Mouse (Mus musculus) kidney, postnatal 10 days (tissue): ENCODE results near the gene Slc25a3.

Source experiments
- DNase-seq: peaks from one replicate; pipeline ENCODE4 v3.0.0; 2021; ENCODE audit warnings: mixed read lengths

Slc25a3 gene

GRCm38 (mm10) chr10:91123828-91124822 is at the start of gene Slc25a3:
Gene Slc25a3, minus strand, starts transcription at chr10:91124059.
- peak; percentile 99 for DNase-seq

GRCm38 (mm10) chr10:91172329-91173100 is 48.7 kb upstream of the Slc25a3 start:
- no peak for DNase-seq

GRCm38 (mm10) chr10:91171455-91172328 is 47.8 kb upstream of the Slc25a3 start:
- DNase-seq: peak; percentile 95

GRCm38 (mm10) chr10:91171041-91171440 is 47.2 kb upstream of the Slc25a3 start:
- DNase-seq: peak; percentile 74

DNA sequence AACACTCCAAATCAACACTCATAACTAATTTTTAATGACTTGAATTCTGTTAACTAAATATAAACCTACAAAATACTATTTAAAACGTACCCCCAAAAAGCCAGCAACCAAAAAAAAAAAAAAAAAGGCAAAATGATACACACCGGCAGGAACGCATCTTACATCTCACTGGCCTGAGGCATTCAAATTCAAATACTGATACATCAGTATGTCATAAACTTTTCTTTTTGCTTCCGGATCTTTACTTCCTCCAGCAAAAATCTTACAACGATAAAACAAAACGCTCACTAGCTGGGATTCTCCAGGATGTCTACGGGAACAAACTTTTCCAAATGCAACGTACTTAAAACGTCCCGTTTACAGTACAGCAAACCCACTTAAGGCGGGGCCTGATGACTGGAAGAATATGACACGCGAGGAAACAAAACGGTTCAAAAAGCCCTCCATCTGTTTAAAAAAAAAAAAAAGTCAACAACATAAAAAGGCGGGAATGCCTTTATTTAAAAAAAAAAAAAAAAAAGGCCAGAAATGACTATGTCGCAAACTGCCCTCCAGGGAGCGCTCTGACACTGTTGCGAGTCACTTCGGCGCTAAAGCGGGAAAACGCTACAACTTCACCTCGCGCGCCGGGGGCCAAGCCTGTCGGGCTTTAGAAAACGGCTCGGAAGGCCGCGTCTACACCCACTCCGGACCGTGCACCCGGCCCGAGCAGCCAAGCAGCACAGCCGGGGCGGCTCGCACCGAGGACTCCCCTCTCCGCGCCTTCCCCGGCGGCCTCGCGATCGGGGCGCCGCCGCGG is 46.5 kb upstream of the Slc25a3 start:
- peak; percentile 94 for DNase-seq

GRCm38 (mm10) chr10:91169414-91170065 is 45.7 kb upstream of the Slc25a3 start:
- DNase-seq: no peak

DNA sequence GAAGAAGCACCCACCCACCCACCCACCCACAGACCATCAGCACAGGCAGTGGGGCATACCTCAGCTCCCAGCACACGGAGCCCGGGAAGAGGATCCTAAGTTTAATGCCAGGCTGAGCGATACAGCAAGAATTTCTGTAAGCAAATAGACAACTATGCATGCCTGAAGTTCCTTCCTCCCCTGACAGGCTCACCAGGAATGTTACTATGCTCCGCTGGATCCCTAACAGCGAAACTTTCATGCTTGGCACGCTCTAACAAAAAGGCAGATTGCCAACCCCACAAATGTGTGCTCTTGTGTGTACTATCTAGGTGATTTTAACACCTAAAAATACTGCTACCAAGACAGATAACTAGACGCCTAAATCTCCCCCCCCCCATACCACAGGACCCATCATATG is 43.5 kb upstream of the Slc25a3 start:
- no peak for DNase-seq

- DNase-seq: peak; percentile 81
Observed at GRCm38 (mm10) chr10:91166890-91167289, 43.0 kb upstream of the Slc25a3 start.

DNA sequence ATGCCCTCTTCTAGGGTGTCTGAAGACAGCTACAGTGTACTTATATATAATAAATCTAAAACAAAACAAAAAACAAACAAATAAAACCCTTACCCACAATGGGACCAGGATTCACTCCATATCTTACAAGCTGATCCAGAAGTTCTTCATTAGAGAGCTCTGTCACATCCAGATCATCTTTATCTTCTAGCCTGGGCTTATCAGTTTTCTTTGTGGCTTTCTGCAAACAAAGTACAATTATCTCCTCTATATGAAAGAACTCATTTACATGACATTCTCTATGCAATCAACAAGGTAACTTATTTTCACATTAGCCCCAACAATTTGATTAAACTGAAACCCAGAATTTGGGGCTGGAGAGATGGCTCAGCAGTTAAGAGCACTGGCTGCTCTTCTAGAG is 42.0 kb upstream of the Slc25a3 start:
- DNase-seq: no peak

- DNase-seq: no peak
Observed at GRCm38 (mm10) chr10:91164491-91164890, 40.6 kb upstream of the Slc25a3 start.

GRCm38 (mm10) chr10:91162511-91163163 is 38.8 kb upstream of the Slc25a3 start:
- no peak for DNase-seq

DNA sequence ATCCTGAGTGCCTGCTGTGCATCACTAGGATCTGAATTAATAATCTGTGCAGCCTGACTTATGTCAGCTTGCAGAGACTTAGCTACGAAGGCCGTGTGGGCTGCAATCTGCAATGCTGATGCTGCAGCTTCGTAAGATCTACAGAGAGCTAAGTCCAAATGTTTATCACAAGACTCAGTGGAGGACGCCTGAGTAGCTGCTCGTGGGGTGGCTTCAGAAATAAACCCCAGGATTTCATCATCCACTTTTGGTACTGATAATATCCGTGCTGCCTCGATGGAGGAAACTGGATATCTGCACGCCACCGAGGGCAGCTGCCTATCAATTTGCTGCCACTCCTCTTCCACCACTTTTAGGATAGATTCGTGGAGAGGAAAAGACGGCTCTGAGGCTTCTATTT is 38.2 kb upstream of the Slc25a3 start:
- DNase-seq: no peak

- DNase-seq: no peak
Observed at GRCm38 (mm10) chr10:91161006-91161405, 37.1 kb upstream of the Slc25a3 start.

DNA sequence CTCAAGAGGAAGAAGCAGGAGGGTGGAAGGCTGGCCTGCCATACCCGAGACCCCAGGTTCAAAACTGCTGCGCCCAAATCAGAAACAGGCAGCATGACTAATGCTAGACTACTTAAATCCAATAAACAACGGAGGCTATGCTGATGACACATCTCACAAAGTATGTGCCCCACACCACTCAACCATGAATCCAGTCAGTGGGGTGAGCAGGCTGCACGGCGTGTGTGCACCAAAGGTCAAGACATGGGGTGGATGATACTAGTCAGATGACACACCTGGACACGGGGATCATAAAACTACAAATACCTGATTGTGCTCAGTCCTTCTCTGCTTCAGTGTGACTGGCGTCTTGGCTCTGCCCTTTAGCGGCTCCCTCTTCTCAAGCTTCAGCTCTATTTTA is 34.6 kb upstream of the Slc25a3 start:
- no peak for DNase-seq

DNA sequence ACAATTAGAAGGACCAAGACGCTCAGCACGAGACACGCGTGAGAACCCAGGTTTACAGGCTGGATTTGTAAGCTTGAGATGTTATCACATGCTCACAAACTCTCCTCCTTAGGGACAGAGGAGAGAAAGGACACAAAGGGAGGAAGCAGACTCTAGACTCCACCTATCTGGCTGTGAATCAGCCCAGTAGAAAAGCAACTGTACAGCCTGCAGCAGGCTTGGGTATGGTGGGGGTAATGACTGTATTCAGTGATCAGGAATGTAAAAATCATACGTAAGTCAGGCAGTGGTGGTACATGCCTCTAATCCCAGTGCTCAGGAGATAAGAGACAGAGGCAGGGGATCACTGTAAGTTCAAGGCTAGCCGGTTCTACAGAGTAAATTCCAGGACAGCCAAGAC is 32.5 kb upstream of the Slc25a3 start:
- no peak for DNase-seq

- DNase-seq: no peak
Observed at GRCm38 (mm10) chr10:91153894-91154503, 30.1 kb upstream of the Slc25a3 start.

DNA sequence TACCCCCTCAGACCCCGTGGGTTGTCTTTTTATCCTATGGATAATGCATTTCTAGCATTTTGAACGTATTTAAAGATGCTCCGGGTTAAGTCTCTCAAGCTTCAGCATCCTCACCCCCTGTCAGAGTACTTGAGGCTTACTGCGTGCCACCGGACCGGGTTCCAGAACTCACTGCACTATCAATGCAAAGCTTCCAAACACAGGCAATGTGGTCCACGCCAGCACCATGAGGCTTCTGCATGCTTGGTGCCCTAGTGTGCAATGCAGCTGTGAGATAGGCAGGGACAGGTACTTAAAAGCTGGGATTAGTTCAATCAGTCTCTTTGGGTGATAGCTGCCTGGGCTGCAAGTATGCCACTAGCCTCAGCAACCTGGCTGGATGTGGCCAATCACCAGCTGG is 21.6 kb upstream of the Slc25a3 start:
- DNase-seq: no peak

GRCm38 (mm10) chr10:91143313-91144230 is 19.7 kb upstream of the Slc25a3 start:
- no peak for DNase-seq

DNA sequence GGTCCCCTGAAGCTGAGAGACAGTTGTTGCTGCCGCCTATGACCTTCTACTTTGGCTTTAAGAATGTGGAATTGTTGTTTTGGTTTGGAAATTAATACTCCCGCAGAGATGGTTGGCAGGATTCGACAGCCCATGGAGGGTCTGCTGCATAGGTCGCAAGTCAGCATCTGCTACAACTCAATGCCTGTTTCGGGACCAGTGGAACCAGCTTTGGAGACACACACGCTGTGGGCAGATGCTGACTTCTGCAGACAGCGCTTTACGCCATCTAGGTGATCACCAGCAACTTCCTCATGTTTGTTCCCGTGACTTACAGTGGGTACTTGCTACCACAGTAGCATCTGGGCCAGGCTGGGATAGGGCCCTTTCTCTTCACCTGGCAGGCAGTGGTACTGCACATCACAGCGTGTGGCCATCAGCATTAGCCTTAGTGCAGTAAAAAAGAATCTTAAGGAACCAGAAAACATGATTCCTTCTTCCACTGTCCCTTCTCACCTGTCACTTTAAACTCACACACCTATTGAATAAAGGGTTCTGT is 18.9 kb upstream of the Slc25a3 start:
- DNase-seq: no peak
